Mouse (Mus musculus) spleen, postnatal 14 days (tissue): ENCODE results near the gene Sema7a.

ENCODE experiments used
- DNase-seq, 2 experiments: peaks; one replicate each; pipeline ENCODE4 v3.0.0; 2021 to 2022; ENCODE audit warnings: low spot score in 2 of 2

Gene Sema7a

DNA sequence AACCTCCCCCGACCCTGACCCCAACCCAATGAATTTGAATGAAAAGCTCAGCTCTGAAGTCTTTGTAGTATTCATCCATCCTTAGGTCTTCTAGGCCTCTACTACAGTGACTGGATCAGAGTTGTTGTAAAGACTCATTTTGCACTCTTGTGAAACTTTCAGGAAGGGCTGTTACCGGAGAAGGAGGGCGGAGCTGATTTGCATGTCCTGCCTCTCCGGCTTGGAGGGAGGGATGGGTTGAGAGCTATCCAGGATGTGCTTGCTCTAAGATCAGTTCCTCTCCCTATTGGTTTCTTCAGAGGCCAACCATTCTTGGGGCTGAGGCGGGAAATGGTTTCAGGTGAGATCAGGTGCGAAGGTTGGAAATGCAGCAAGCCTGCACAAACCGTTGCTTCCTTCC is 71.1 kb downstream of the Sema7a start:
- DNase-seq, result no peak

GRCm38 (mm10) chr9:58011552-58011951 is 71.6 kb downstream of the Sema7a start:
- no peak for DNase-seq
